Mouse (Mus musculus) embryonic facial prominence, embryonic 14.5 days (tissue): ENCODE data around the gene Itga6. TPM values are rescaled to one million over a fixed set of nuclear protein-coding genes. Genes with fewer than 3 reads are reported as not detected.
"Not testable (repeated sequence)": the region's sequence is repeated elsewhere in the genome, so short reads cannot be mapped to it uniquely, and the experiment has no call there.

Source experiments
- ATAC-seq: fragments of 200-750 bp; cut with Nextera tagmentation; 2 replicates; pipeline ENCODE4 v1.8.0; 2017; ENCODE audit warnings: low read depth, moderate number of reproducible peaks, moderate TSS enrichment
- DNase-seq: peaks from one replicate; pipeline ENCODE4 v3.0.0-alpha.2; 2015; ENCODE audit warnings: low spot score
- H3K27ac ChIP-seq: fragments of 300-500 bp; sonication (generic); replicated peaks from 2 replicates; pipeline ENCODE4 v1.5.1; 2014; ENCODE audit warnings: low read depth, mild to moderate bottlenecking, low read length, moderate library complexity
- H3K27me3 ChIP-seq: fragments of 300-500 bp; sonication (generic); replicated peaks from 2 replicates; pipeline ENCODE4 v1.6.1; 2014; ENCODE audit warnings: low read length; ENCODE audit not compliant: control insufficient read depth, insufficient read depth
- H3K36me3 ChIP-seq: fragments of 300-500 bp; sonication (generic); 2 replicates; pipeline ENCODE4 v1.6.1; 2014; ENCODE audit warnings: low read length, mixed read lengths; ENCODE audit not compliant: control insufficient read depth, insufficient read depth
- H3K4me1 ChIP-seq: fragments of 300-500 bp; sonication (generic); 2 replicates; pipeline ENCODE4 v1.6.1; 2014; ENCODE audit warnings: antibody characterized with exemption, low read length; ENCODE audit not compliant: control insufficient read depth, insufficient read depth
- H3K4me2 ChIP-seq: fragments of 300-500 bp; sonication (generic); 2 replicates; pipeline ENCODE4 v1.6.1; 2014; ENCODE audit warnings: low read depth, mild to moderate bottlenecking, low read length, moderate library complexity, mixed read lengths
- H3K4me3 ChIP-seq: fragments of 300-500 bp; sonication (generic); 2 replicates; pipeline ENCODE4 v1.5.1; 2014; ENCODE audit warnings: low read depth, mild to moderate bottlenecking, low read length
- H3K9ac ChIP-seq: fragments of 300-500 bp; sonication (generic); 2 replicates; pipeline ENCODE4 v1.6.1; 2014; ENCODE audit warnings: low read depth, mild to moderate bottlenecking, low read length, moderate library complexity, mixed read lengths
- H3K9me3 ChIP-seq: fragments of 300-500 bp; sonication (generic); 2 replicates; pipeline ENCODE4 v1.6.1; 2016; ENCODE audit warnings: low read length; ENCODE audit not compliant: control insufficient read depth
- WGBS: fragments of 180-500 bp; shearing (Covaris S2); extraction: QIAGEN DNeasy Blood & Tissue Kit; methylation state at CpG from one replicate; pipeline ENCODE4 v1.1.7; 2014; 5-methylcytosine and 5-hydroxymethylcytosine counted together
- polyA plus RNA-seq: library from polyadenylated mRNA; unstranded; fragments of >200 nt; fragmentation: Nextera tagmentation; extraction: Ambion mirVana; gene quantifications from 2 replicates; pipeline ENCODE4 v1.2.1, GENCODE M21; 2014

Gene Itga6
- polyA plus RNA-seq, 1 experiment from 2014 or later: 70.4 TPM

GRCm38 (mm10) chr2:71711640-71712039 is 33.8 kb upstream of the Itga6 start:
- no peak overlapping the region for H3K9ac ChIP-seq
- no peak overlapping the region for H3K4me2 ChIP-seq
- H3K4me3 ChIP-seq: no peak overlapping the region
- H3K4me1 ChIP-seq: no peaks in the 10 kb centered on the region
- H3K27me3 ChIP-seq: no peaks in the 10 kb centered on the region
- H3K9me3 ChIP-seq: no peaks in the 10 kb centered on the region
- no peaks in the 10 kb centered on the region for H3K36me3 ChIP-seq
- 62% methylated on average over 2 of the region's 2 CpGs for WGBS
- DNase-seq (no peak), ATAC-seq (no peak)
- H3K27ac ChIP-seq: no peak overlapping the region

GRCm38 (mm10) chr2:71714416-71714815 is 31.0 kb upstream of the Itga6 start:
- no peak overlapping the region for H3K9ac ChIP-seq
- H3K9me3 ChIP-seq: no peaks in the 10 kb centered on the region
- no peaks in the 10 kb centered on the region for H3K36me3 ChIP-seq
- H3K27ac ChIP-seq: no peak overlapping the region
- H3K4me3 ChIP-seq: no peak overlapping the region
- WGBS: 92% methylated on average over 5 of the region's 5 CpGs
- no peak for DNase-seq
- ATAC-seq: no peak
- H3K27me3 ChIP-seq: no peaks in the 10 kb centered on the region
- no peak overlapping the region for H3K4me2 ChIP-seq
- H3K4me1 ChIP-seq: no peaks in the 10 kb centered on the region

- WGBS: 42% methylated on average over 9 of the region's 9 CpGs
Measured at GRCm38 (mm10) chr2:71719005-71719386, 26.4 kb upstream of the Itga6 start.

GRCm38 (mm10) chr2:71719387-71720034 is 25.9 kb upstream of the Itga6 start:
- Histone ChIP-seq H3K4me2 (no peak overlapping the region), H3K9ac (no peak overlapping the region), H3K27ac (no peak overlapping the region), H3K36me3 (no peaks in the 10 kb centered on the region), H3K27me3 (no peaks in the 10 kb centered on the region), H3K9me3 (no peaks in the 10 kb centered on the region), H3K4me1 (no peaks in the 10 kb centered on the region), H3K4me3 (no peak overlapping the region)
- DNase-seq (no peak), ATAC-seq (no peak)
- WGBS: 68% methylated on average over 5 of the region's 5 CpGs

More at GRCm38 (mm10) chr2:71719005-71719386, 26.4 kb upstream of the Itga6 start:
- Histone ChIP-seq H3K36me3 (no peaks in the 10 kb centered on the region), H3K9me3 (no peaks in the 10 kb centered on the region), H3K9ac (no peak overlapping the region), H3K4me1 (no peaks in the 10 kb centered on the region), H3K4me3 (no peak overlapping the region), H3K27ac (no peak overlapping the region), H3K4me2 (no peak overlapping the region), H3K27me3 (no peaks in the 10 kb centered on the region)
- DNase-seq (no peak), ATAC-seq (no peak)

- not testable (repeated sequence) for ATAC-seq, H3K36me3 ChIP-seq, H3K27ac ChIP-seq, H3K9ac ChIP-seq, H3K4me2 ChIP-seq, H3K27me3 ChIP-seq, H3K4me1 ChIP-seq, H3K9me3 ChIP-seq, DNase-seq, H3K4me3 ChIP-seq
- 56% methylated on average over 2 of the region's 2 CpGs for WGBS
Measured at GRCm38 (mm10) chr2:71720556-71720955, 24.9 kb upstream of the Itga6 start.

- 77% methylated on average over 5 of the region's 5 CpGs for WGBS
- DNase-seq (no peak), ATAC-seq (no peak)
- Histone ChIP-seq H3K27ac (no peak overlapping the region), H3K9me3 (no peaks in the 10 kb centered on the region), H3K4me1 (no peaks in the 10 kb centered on the region), H3K4me3 (no peak overlapping the region), H3K36me3 (no peaks in the 10 kb centered on the region), H3K9ac (no peak overlapping the region), H3K4me2 (no peak overlapping the region), H3K27me3 (no peaks in the 10 kb centered on the region)
Measured at GRCm38 (mm10) chr2:71722913-71723312, 22.5 kb upstream of the Itga6 start.

GRCm38 (mm10) chr2:71723623-71724022 is 21.8 kb upstream of the Itga6 start:
- no peaks in the 10 kb centered on the region for H3K4me1 ChIP-seq
- whole genome bisulfite sequencing: 73% methylated on average over 3 of the region's 3 CpGs
- no peak overlapping the region for H3K4me2 ChIP-seq
- no peaks in the 10 kb centered on the region for H3K36me3 ChIP-seq
- H3K27me3 ChIP-seq: no peaks in the 10 kb centered on the region
- H3K4me3 ChIP-seq: no peak overlapping the region
- no peak overlapping the region for H3K9ac ChIP-seq
- H3K9me3 ChIP-seq: no peaks in the 10 kb centered on the region
- H3K27ac ChIP-seq: no peak overlapping the region
- DNase-seq (no peak), ATAC-seq (no peak)

- Histone ChIP-seq H3K4me2 (no peak overlapping the region), H3K4me1 (no peaks in the 10 kb centered on the region), H3K27ac (no peak overlapping the region), H3K9ac (no peak overlapping the region), H3K9me3 (no peaks in the 10 kb centered on the region), H3K27me3 (no peaks in the 10 kb centered on the region), H3K4me3 (no peak overlapping the region), H3K36me3 (no peaks in the 10 kb centered on the region)
- WGBS: 76% methylated on average over 6 of the region's 6 CpGs
- no peak for DNase-seq
- no peak for ATAC-seq
Measured at GRCm38 (mm10) chr2:71724028-71724427, 21.4 kb upstream of the Itga6 start.

- no peaks in the 10 kb centered on the region for H3K27me3 ChIP-seq
- no peak overlapping the region for H3K27ac ChIP-seq
- ATAC-seq (no peak), DNase-seq (no peak)
- 95% methylated on average over 1 of the region's 1 CpGs for WGBS
- H3K9ac ChIP-seq: no peak overlapping the region
- no peaks in the 10 kb centered on the region for H3K4me1 ChIP-seq
- no peak overlapping the region for H3K4me2 ChIP-seq
- no peaks in the 10 kb centered on the region for H3K36me3 ChIP-seq
- no peak overlapping the region for H3K4me3 ChIP-seq
- no peaks in the 10 kb centered on the region for H3K9me3 ChIP-seq
Measured at GRCm38 (mm10) chr2:71725446-71725845, 20.0 kb upstream of the Itga6 start.
